Mouse (Mus musculus): ENCODE results near the gene Ndfip2. TPM values are rescaled to one million over a fixed set of nuclear protein-coding genes. Genes with fewer than 3 reads are reported as not detected.

The Ndfip2 gene
- total and polyA plus RNA-seq, 3 experiments: 12.6 to 49.6 (median 19.0) TPM

- in situ Hi-C loops (cut with MboI; ENCODE audit: low pct_ligation_motif_present, low pct_unique_long_range_greater_than_20kb, low sequenced_read_pairs): no loop called here
- no peak overlapping the region for H3K4me2 ChIP-seq (ENCODE audit: insufficient read depth, low read depth, poor library complexity, severe bottlenecking)
- H3K79me2 ChIP-seq (replicated peaks; ENCODE audit: control insufficient read depth, extremely low read depth, insufficient read depth, poor library complexity, severe bottlenecking): no peaks in the 10 kb centered on the region
- H3K27me3 ChIP-seq (replicated peaks): no peaks in the 10 kb centered on the region
- dilution Hi-C loops (cut with MboI; ENCODE audit: extremely low pct_ligation_motif_present, extremely low pct_unique_long_range_greater_than_20kb, low sequenced_read_pairs): no loop called here
- H3K9me3 ChIP-seq (replicated peaks; ENCODE audit: low read length): no peaks in the 10 kb centered on the region
- DNase-seq (ENCODE audit: extremely low read depth): no peak
- no peak overlapping the region for H3K9ac ChIP-seq (ENCODE audit: insufficient read depth, low read depth)
- no peaks in the 10 kb centered on the region for H3K4me1 ChIP-seq (ENCODE audit: control insufficient read depth in 1 of 2, insufficient read depth in 2 of 2)
- H3K36me3 ChIP-seq (replicated peaks in 1 of 2; ENCODE audit: control insufficient read depth in 1 of 2, insufficient read depth in 1 of 2, low read length in 1 of 2): peaks cover 0 to 11% of the 10 kb centered on the region in 2 experiments
- no peak for TF ChIP-seq NELFE (IDR thresholded peaks at IDR 0.05; ENCODE audit: low read depth, low read length)
- no peak for TF ChIP-seq KAT2A (IDR thresholded peaks at IDR 0.05; ENCODE audit: insufficient replicate concordance, low read length)
- no peak for TF ChIP-seq MEF2A (IDR thresholded peaks at IDR 0.05; ENCODE audit: borderline replicate concordance, low read depth, low read length)
- no peak for TF ChIP-seq ZKSCAN1 (IDR thresholded peaks at IDR 0.05; ENCODE audit: borderline replicate concordance, low read depth, low read length)
- TF ChIP-seq CTCF (conservative IDR thresholded peaks at IDR 0.05 in 1 of 2, IDR thresholded peaks at IDR 0.05 in 1 of 2; ENCODE audit: low read depth in 2 of 2, low read length in 2 of 2): no peak
- TF ChIP-seq TCF12 (IDR thresholded peaks at IDR 0.05; ENCODE audit: low read depth, low read length): no peak
- TF ChIP-seq MYC (IDR thresholded peaks at IDR 0.05; ENCODE audit: low read depth, low read length): no peak
- H3K4me3 ChIP-seq (replicated peaks in 1 of 3; ENCODE audit: low read depth in 2 of 3, low read length in 2 of 3, poor library complexity in 1 of 3): no peak overlapping the region
- no peak overlapping the region for H3K27ac ChIP-seq (ENCODE audit: insufficient read depth, low read depth)
Observed at GRCm38 (mm10) chr14:105312944-105313343, 54.6 kb downstream of the Ndfip2 start.

DNA sequence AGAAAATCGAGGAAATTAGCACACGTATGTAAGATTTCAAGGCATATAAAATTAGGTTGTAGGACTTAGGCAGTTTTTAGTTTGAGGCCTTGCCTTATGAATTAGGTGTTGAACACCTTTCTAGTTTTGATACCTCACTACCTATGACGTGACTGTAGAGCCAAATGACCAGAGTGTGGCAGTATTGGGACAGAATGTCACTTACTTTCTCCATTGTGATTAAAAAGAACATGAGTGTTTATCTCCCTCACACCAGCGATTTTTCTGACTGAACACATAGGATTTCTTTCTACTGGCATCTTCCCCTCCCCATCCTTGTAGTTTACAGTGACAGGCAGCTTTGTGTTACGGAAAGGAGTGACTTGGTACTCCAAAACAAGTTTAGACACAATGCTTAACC is 55.5 kb downstream of the Ndfip2 start:
- Histone ChIP-seq H3K9ac (ENCODE audit: insufficient read depth, low read depth) (no peak overlapping the region), H3K27me3 (replicated peaks) (no peaks in the 10 kb centered on the region), H3K79me2 (replicated peaks; ENCODE audit: control insufficient read depth, extremely low read depth, insufficient read depth, poor library complexity, severe bottlenecking) (no peaks in the 10 kb centered on the region), H3K4me3 (replicated peaks in 1 of 3; ENCODE audit: low read depth in 2 of 3, low read length in 2 of 3, poor library complexity in 1 of 3) (no peak overlapping the region), H3K9me3 (replicated peaks; ENCODE audit: low read length) (no peaks in the 10 kb centered on the region), H3K27ac (ENCODE audit: insufficient read depth, low read depth) (no peak overlapping the region), H3K36me3 (replicated peaks in 1 of 2; ENCODE audit: control insufficient read depth in 1 of 2, insufficient read depth in 1 of 2, low read length in 1 of 2) (peaks cover 0 to 9% of the 10 kb centered on the region in 2 experiments), H3K4me1 (ENCODE audit: control insufficient read depth in 1 of 2, insufficient read depth in 2 of 2) (no peaks in the 10 kb centered on the region), H3K4me2 (ENCODE audit: insufficient read depth, low read depth, poor library complexity, severe bottlenecking) (no peak overlapping the region)
- TF ChIP-seq RAD21 (IDR thresholded peaks at IDR 0.05; ENCODE audit: low read depth, low read length): peak; percentile 56
- TF ChIP-seq CTCF (conservative IDR thresholded peaks at IDR 0.05 in 1 of 2, IDR thresholded peaks at IDR 0.05 in 1 of 2; ENCODE audit: low read depth in 2 of 2, low read length in 2 of 2): peak; percentile 16 to 50; a peak in 3 of 4 replicates
- TF ChIP-seq MYC (IDR thresholded peaks at IDR 0.05; ENCODE audit: low read depth, low read length): no peak
- TF ChIP-seq SMC3 (IDR thresholded peaks at IDR 0.05; ENCODE audit: low read depth, low read length): peak; percentile 25; the same call in 1 of the 2 replicates
- dilution Hi-C loops (cut with MboI; ENCODE audit: extremely low pct_ligation_motif_present, extremely low pct_unique_long_range_greater_than_20kb, low sequenced_read_pairs): no loop called here
- in situ Hi-C loops (cut with MboI; ENCODE audit: low pct_ligation_motif_present, low pct_unique_long_range_greater_than_20kb, low sequenced_read_pairs): no loop called here
- DNase-seq (ENCODE audit: extremely low read depth): no peak

DNA sequence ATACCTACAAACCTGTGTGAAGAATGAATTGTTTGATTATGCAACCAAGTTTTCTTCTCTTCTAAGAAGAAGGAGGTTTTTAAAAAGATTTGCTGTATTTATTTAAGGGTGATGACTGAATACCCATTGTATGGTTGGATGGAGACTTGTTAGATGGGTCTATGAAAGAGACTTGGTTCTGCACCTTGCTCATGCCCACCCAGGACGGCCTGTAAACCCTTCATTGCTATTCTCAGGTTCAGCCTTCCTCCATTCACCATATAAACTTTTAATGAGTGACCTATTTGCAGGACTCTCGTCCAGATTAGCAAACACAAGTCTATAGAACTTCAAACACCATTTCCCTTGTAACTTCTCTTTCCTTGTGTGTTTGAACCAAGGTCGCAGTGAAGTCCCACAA is 63.3 kb downstream of the Ndfip2 start:
- no peak for TF ChIP-seq IRF4 (IDR thresholded peaks at IDR 0.05; ENCODE audit: low read depth, low read length)
- no peak for TF ChIP-seq USF1 (IDR thresholded peaks at IDR 0.05; ENCODE audit: low read depth, low read length)
- TF ChIP-seq ETS1 (conservative IDR thresholded peaks at IDR 0.05; ENCODE audit: low read depth, low read length): no peak
- no peak for TF ChIP-seq ZC3H11A (IDR thresholded peaks at IDR 0.05; ENCODE audit: low read depth, low read length)
- no peak for TF ChIP-seq SMC3 (IDR thresholded peaks at IDR 0.05; ENCODE audit: low read depth, low read length)
- TF ChIP-seq RAD21 (IDR thresholded peaks at IDR 0.05; ENCODE audit: low read depth, low read length): no peak
- TF ChIP-seq GABPA (IDR thresholded peaks at IDR 0.05; ENCODE audit: insufficient replicate concordance, low read depth, low read length): no peak
- no peak for TF ChIP-seq UBTF (IDR thresholded peaks at IDR 0.05; ENCODE audit: low read depth, low read length)
- TF ChIP-seq SIN3A (IDR thresholded peaks at IDR 0.05; ENCODE audit: low read length): no peak
- no peak for TF ChIP-seq MAFK (IDR thresholded peaks at IDR 0.05; ENCODE audit: insufficient replicate concordance, low read length)
- TF ChIP-seq POLR2AphosphoS2 (IDR thresholded peaks at IDR 0.05; ENCODE audit: low read depth, low read length): no peak
- TF ChIP-seq ZKSCAN1 (IDR thresholded peaks at IDR 0.05; ENCODE audit: borderline replicate concordance, low read depth, low read length): no peak
- no peak for TF ChIP-seq USF2 (conservative IDR thresholded peaks at IDR 0.05; ENCODE audit: low read depth, low read length)
- no peak overlapping the region for H3K4me2 ChIP-seq (ENCODE audit: insufficient read depth, low read depth, poor library complexity, severe bottlenecking)
- H3K9ac ChIP-seq (ENCODE audit: insufficient read depth, low read depth): no peak overlapping the region
- DNase-seq (ENCODE audit: extremely low read depth): no peak
- H3K36me3 ChIP-seq (replicated peaks in 1 of 2; ENCODE audit: control insufficient read depth in 1 of 2, insufficient read depth in 1 of 2, low read length in 1 of 2): no peaks in the 10 kb centered on the region
- H3K27ac ChIP-seq (ENCODE audit: insufficient read depth, low read depth): no peak overlapping the region
- H3K4me1 ChIP-seq (ENCODE audit: control insufficient read depth in 1 of 2, insufficient read depth in 2 of 2): no peaks in the 10 kb centered on the region
- no peaks in the 10 kb centered on the region for H3K79me2 ChIP-seq (replicated peaks; ENCODE audit: control insufficient read depth, extremely low read depth, insufficient read depth, poor library complexity, severe bottlenecking)
- dilution Hi-C loops (cut with MboI; ENCODE audit: extremely low pct_ligation_motif_present, extremely low pct_unique_long_range_greater_than_20kb, low sequenced_read_pairs): no loop called here
- no peak overlapping the region for H3K4me3 ChIP-seq (replicated peaks in 1 of 3; ENCODE audit: low read depth in 2 of 3, low read length in 2 of 3, poor library complexity in 1 of 3)
- in situ Hi-C loops (cut with MboI; ENCODE audit: low pct_ligation_motif_present, low pct_unique_long_range_greater_than_20kb, low sequenced_read_pairs): no loop called here
- no peaks in the 10 kb centered on the region for H3K27me3 ChIP-seq (replicated peaks)
- H3K9me3 ChIP-seq (replicated peaks; ENCODE audit: low read length): peaks cover 3% of the 10 kb centered on the region
